Mouse (Mus musculus): ENCODE data around the gene Utp11. TPM values are rescaled to one million over a fixed set of nuclear protein-coding genes. Genes with fewer than 3 reads are reported as not detected.
"Not testable (repeated sequence)": the region's sequence is repeated elsewhere in the genome, so short reads cannot be mapped to it uniquely, and the experiment has no call there.

Gene Utp11
- 10 to 100 TPM; 13.8 to 17.9 TPM for total RNA-seq (2021)

GRCm38 (mm10) chr4:124693135-124693894, at the start of gene Utp11:
TSS of gene Utp11 (minus strand) at chr4:124693600.
- intact Hi-C loops (cut with DNase I), result no loop called here
- DNase-seq (ENCODE audit: low spot score in 2 of 2), result peak; percentile 85 to 93

- intact Hi-C loops (cut with DNase I), result no loop called here
- DNase-seq (ENCODE audit: low spot score in 2 of 2), result no peak
Measured at GRCm38 (mm10) chr4:124742839-124743238, 49.4 kb upstream of the Utp11 start.

GRCm38 (mm10) chr4:124741376-124742343, 48.3 kb upstream of the Utp11 start, which contains the start of gene Inpp5b:
TSS of gene Inpp5b (plus strand) at chr4:124741850.
- DNase-seq (ENCODE audit: low spot score in 2 of 2), result peak; percentile 88 to 95
- intact Hi-C loops (cut with DNase I), result no loop called here

- intact Hi-C loops (cut with DNase I), result no loop called here
- DNase-seq (ENCODE audit: low spot score in 2 of 2), result no peak
Measured at GRCm38 (mm10) chr4:124738783-124739182, 45.4 kb upstream of the Utp11 start.

GRCm38 (mm10) chr4:124738013-124738412, 44.6 kb upstream of the Utp11 start:
- no peak for DNase-seq (ENCODE audit: low spot score in 2 of 2)
- intact Hi-C loops (cut with DNase I), result no loop called here

- no peak for DNase-seq (ENCODE audit: low spot score in 2 of 2)
- intact Hi-C loops (cut with DNase I), result no loop called here
Measured at GRCm38 (mm10) chr4:124737486-124737885, 44.1 kb upstream of the Utp11 start.

GRCm38 (mm10) chr4:124736952-124737351, 43.6 kb upstream of the Utp11 start:
- intact Hi-C loops (cut with DNase I), result no loop called here

GRCm38 (mm10) chr4:124726121-124726520, 32.7 kb upstream of the Utp11 start:
- intact Hi-C loops (cut with DNase I), result no loop called here
- DNase-seq (ENCODE audit: low spot score in 2 of 2), result no peak

More at GRCm38 (mm10) chr4:124736952-124737351, 43.6 kb upstream of the Utp11 start:
- no peak for DNase-seq (ENCODE audit: low spot score in 2 of 2)

GRCm38 (mm10) chr4:124719101-124719500, 25.7 kb upstream of the Utp11 start:
- DNase-seq (ENCODE audit: low spot score in 2 of 2), result no peak
- intact Hi-C loops (cut with DNase I), result no loop called here

- peak; percentile 93 to 98 for DNase-seq (ENCODE audit: low spot score in 2 of 2)
- intact Hi-C loops (cut with DNase I), result no loop called here
Measured at GRCm38 (mm10) chr4:124714545-124715481, 21.4 kb upstream of the Utp11 start, which contains the start of gene Sf3a3. TSS of gene Sf3a3 (plus strand) at chr4:124714776.

- intact Hi-C loops (cut with DNase I), result not testable (repeated sequence)
Measured at GRCm38 (mm10) chr4:124713850-124714249, 20.4 kb upstream of the Utp11 start.

GRCm38 (mm10) chr4:124712618-124713017, 19.2 kb upstream of the Utp11 start:
- no peak for DNase-seq (ENCODE audit: low spot score in 2 of 2)
- intact Hi-C loops (cut with DNase I), result no loop called here

More at GRCm38 (mm10) chr4:124713850-124714249, 20.4 kb upstream of the Utp11 start:
- not testable (repeated sequence) for DNase-seq (ENCODE audit: low spot score in 2 of 2)

- intact Hi-C loops (cut with DNase I), result no loop called here
Measured at GRCm38 (mm10) chr4:124710776-124711291, 17.4 kb upstream of the Utp11 start.

GRCm38 (mm10) chr4:124709961-124710446, 16.6 kb upstream of the Utp11 start:
- peak; percentile 12 to 21 for DNase-seq (ENCODE audit: low spot score in 2 of 2)
- intact Hi-C loops (cut with DNase I), result no loop called here

More at GRCm38 (mm10) chr4:124710776-124711291, 17.4 kb upstream of the Utp11 start:
- DNase-seq (ENCODE audit: low spot score in 2 of 2), result peak; percentile 54 to 62

- intact Hi-C loops (cut with DNase I), result no loop called here
- DNase-seq (ENCODE audit: low spot score in 2 of 2), result peak; percentile 62 to 66
Measured at GRCm38 (mm10) chr4:124708518-124709477, 15.4 kb upstream of the Utp11 start.

GRCm38 (mm10) chr4:124708200-124708517, 14.8 kb upstream of the Utp11 start:
- DNase-seq (ENCODE audit: low spot score in 2 of 2), result not testable (repeated sequence)

GRCm38 (mm10) chr4:124707381-124708199, 14.2 kb upstream of the Utp11 start:
- intact Hi-C loops (cut with DNase I); DNase-seq (ENCODE audit: low spot score in 2 of 2): not testable (repeated sequence)

More at GRCm38 (mm10) chr4:124708200-124708517, 14.8 kb upstream of the Utp11 start:
- intact Hi-C loops (cut with DNase I), result not testable (repeated sequence)
